Mouse (Mus musculus) brain, adult 2 months (tissue): ENCODE measurements at regions not wholly inside any gene's neighbourhood (a gene's known extent, or its start where the extent isn't known, plus 50 kb on each side); places are given as distances from the start of the nearest gene placed in this dataset.
"Not testable (repeated sequence)": the region's sequence is repeated elsewhere in the genome, so short reads cannot be mapped to it uniquely, and the experiment has no call there.

Experiments used
- DNase-seq: peaks from one replicate; pipeline ENCODE4 v3.0.0; 2011; ENCODE audit warnings: low read depth, low spot score

GRCm38 (mm10) chr12:49084505-49084904, 298.0 kb upstream of the Foxg1 start:
- no peak for DNase-seq

GRCm38 (mm10) chr12:49086076-49086475, 296.4 kb upstream of the Foxg1 start:
- DNase-seq, result no peak

- no peak for DNase-seq
These were observed 292.3 kb upstream of the Foxg1 start for GRCm38 (mm10) chr12:49090177-49090576.

GRCm38 (mm10) chr12:49105931-49106330, 276.5 kb upstream of the Foxg1 start:
- no peak for DNase-seq

- peak; percentile 66 for DNase-seq
These were observed 275.8 kb upstream of the Foxg1 start for GRCm38 (mm10) chr12:49106399-49107382.

GRCm38 (mm10) chr12:49107415-49108148, 274.9 kb upstream of the Foxg1 start:
- no peak for DNase-seq

GRCm38 (mm10) chr12:49131093-49131492, 251.4 kb upstream of the Foxg1 start:
- not testable (repeated sequence) for DNase-seq

- peak; percentile 69 for DNase-seq
These were observed 212.4 kb upstream of the Foxg1 start for GRCm38 (mm10) chr12:49170097-49170496.

- peak; percentile 29 for DNase-seq
These were observed 211.3 kb upstream of the Foxg1 start for GRCm38 (mm10) chr12:49171014-49171677.

- DNase-seq, result no peak
These were observed 191.1 kb upstream of the Foxg1 start for GRCm38 (mm10) chr12:49191348-49191747.

GRCm38 (mm10) chr12:49233524-49234306, 148.7 kb upstream of the Foxg1 start:
- DNase-seq, result no peak
